Mouse (Mus musculus): Measurements from ENCODE around the gene Lrmda. TPM values are rescaled to one million over a fixed set of nuclear protein-coding genes. Genes with fewer than 3 reads are reported as not detected.

The Lrmda gene
- polyA plus RNA-seq (2015; fragmentation: Nextera tagmentation; extraction: Ambion mirVana): 0.52 and 1.2 TPM in 2 replicates

GRCm38 (mm10) chr14:22019252-22019948 is at the start of gene Lrmda:
Lrmda (plus strand) TSS chr14:22019712.
- Histone ChIP-seq H3K36me3 (no peaks in the 10 kb centered on the region), H3K9ac (peak within 1 kb of the TSS; percentile 67), H3K4me3 (peak within 1 kb of the TSS; percentile 42), H3K4me2 (peak within 1 kb of the TSS; percentile 78), H3K27ac (no peak within 1 kb of the TSS), H3K27me3 (peaks cover 34% of the 10 kb centered on the region), H3K4me1 (peaks cover 11% of the 10 kb centered on the region; the same call in 1 of the 2 replicates), H3K9me3 (no peaks in the 10 kb centered on the region)
- WGBS: 4% methylated on average over 33 of the region's 33 CpGs
- peak; percentile 62; the same call in 1 of the 2 replicates for ATAC-seq (ENCODE audit: insufficient number of reproducible peaks, insufficient read depth, low FRiP score, low TSS enrichment, low read depth)

GRCm38 (mm10) chr14:21981462-21981861 is 38.0 kb upstream of the Lrmda start:
- Histone ChIP-seq H3K4me1 (peaks cover 22% of the 10 kb centered on the region), H3K4me3 (peak overlapping the region; percentile 26), H3K36me3 (peaks cover 14% of the 10 kb centered on the region), H3K9ac (0 out of 2 replicates have a peak overlapping the region, but pooled peaks have one; percentile 12), H3K27ac (no peak overlapping the region; the same call in 1 of the 2 replicates), H3K4me2 (peak overlapping the region; percentile 77), H3K9me3 (peaks cover 3% of the 10 kb centered on the region; the same call in 1 of the 2 replicates), H3K27me3 (peaks cover 18% of the 10 kb centered on the region)
- ATAC-seq (ENCODE audit: insufficient number of reproducible peaks, insufficient read depth, low FRiP score, low TSS enrichment, low read depth): peak; percentile 76
- 2% methylated on average over 22 of the region's 22 CpGs for WGBS

- no peak for ATAC-seq (ENCODE audit: insufficient number of reproducible peaks, insufficient read depth, low FRiP score, low TSS enrichment, low read depth)
- peak overlapping the region; percentile 88 for H3K27ac ChIP-seq
- H3K9me3 ChIP-seq: no peaks in the 10 kb centered on the region
- H3K9ac ChIP-seq: peak overlapping the region; percentile 82
- peak overlapping the region; percentile 49 for H3K4me3 ChIP-seq
- H3K4me2 ChIP-seq: peak overlapping the region; percentile 77
- H3K36me3 ChIP-seq: peaks cover 14% of the 10 kb centered on the region
- WGBS: 18% methylated on average over 14 of the region's 14 CpGs
- H3K27me3 ChIP-seq: peaks cover 18% of the 10 kb centered on the region
- H3K4me1 ChIP-seq: peaks cover 22% of the 10 kb centered on the region
Measured at GRCm38 (mm10) chr14:21982096-21982591, 37.4 kb upstream of the Lrmda start.

DNA sequence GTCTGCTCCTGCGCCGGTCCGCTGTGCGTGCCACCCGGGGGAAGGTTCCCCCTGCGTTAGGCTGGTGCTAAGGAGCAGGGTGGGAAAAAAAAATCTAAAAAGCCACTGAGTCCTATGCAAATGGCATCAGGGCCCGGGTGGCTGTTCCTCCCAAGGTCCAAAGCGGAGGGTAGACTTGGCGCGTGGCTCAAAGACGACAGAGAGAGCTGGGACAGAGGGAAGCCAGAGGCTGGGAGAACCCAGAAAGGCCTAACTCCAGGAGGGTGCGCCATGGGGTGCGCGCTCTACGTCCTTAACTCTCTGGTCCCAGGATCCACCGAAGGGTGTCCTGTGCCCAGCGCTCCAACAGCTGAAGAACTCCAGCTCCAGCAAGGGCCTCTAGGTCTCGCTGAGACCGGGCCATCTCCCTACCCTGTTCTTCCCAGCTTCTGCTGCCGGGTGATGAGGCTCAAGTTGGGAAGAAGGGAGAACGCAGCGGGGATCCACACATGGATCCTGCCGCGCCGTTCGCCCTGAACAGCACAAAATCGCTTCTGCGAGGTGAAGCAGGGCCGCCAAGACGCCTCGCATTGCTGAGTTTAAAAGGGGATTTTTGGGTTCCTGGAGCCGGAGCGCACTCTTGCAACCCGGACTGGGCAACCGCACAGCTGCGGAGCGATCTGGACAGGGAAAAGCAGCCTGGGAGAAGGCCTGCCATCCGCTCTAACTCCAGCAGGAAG is 36.8 kb upstream of the Lrmda start:
- Histone ChIP-seq H3K9me3 (no peaks in the 10 kb centered on the region), H3K4me2 (peak overlapping the region; percentile 77), H3K27me3 (peaks cover 18% of the 10 kb centered on the region), H3K9ac (peak overlapping the region; percentile 82), H3K36me3 (peaks cover 14% of the 10 kb centered on the region), H3K4me1 (peaks cover 22% of the 10 kb centered on the region), H3K27ac (peak overlapping the region; percentile 88), H3K4me3 (peak overlapping the region; percentile 49)
- 4% methylated on average over 38 of the region's 38 CpGs for WGBS
- no peak for ATAC-seq (ENCODE audit: insufficient number of reproducible peaks, insufficient read depth, low FRiP score, low TSS enrichment, low read depth)

GRCm38 (mm10) chr14:21983311-21983949 is 36.1 kb upstream of the Lrmda start:
- Histone ChIP-seq H3K4me3 (peak overlapping the region; percentile 49), H3K27ac (peak overlapping the region; percentile 88), H3K36me3 (peaks cover 14% of the 10 kb centered on the region), H3K4me2 (peak overlapping the region; percentile 77), H3K9ac (peak overlapping the region; percentile 82), H3K27me3 (peaks cover 18% of the 10 kb centered on the region), H3K9me3 (no peaks in the 10 kb centered on the region), H3K4me1 (peaks cover 22% of the 10 kb centered on the region)
- WGBS: 2% methylated on average over 22 of the region's 22 CpGs
- ATAC-seq (ENCODE audit: insufficient number of reproducible peaks, insufficient read depth, low FRiP score, low TSS enrichment, low read depth): no peak

DNA sequence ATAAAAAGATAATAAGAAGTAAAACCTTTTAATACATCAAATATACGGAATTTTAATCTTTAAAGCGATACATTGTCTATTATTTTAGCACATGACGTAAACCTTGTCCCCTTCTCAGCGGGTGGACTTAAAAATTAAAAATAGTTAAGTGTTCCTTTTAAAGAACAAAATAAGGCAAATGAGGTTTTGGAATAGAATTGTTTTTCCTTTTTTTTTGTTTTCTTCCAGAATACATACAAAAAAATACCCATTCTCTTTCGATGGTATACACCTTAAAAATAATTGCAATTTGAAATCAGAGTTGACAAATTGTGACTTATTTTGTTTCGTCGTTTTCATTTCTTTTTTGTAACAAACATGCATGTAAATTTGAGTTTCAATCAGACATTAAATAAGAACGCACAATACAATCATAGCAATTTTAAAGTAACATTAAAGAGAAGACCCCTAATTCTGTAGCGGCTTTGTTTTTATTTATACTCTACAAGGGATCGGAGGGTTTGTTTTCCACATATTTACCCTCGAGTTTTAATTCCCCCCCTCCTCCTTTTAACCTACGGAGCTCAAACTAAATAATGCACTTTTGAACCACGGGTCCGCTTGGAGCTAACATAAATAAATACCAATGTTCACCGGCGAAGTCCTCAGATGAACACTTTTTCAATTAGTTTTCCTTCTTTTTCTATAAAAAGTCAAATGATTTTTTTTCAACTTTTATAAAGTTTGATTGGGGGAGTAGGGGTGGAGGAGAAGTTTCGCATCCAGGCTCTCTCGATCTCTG is 35.4 kb upstream of the Lrmda start:
- Histone ChIP-seq H3K4me2 (peak overlapping the region; percentile 77), H3K27ac (peak overlapping the region; percentile 98), H3K9me3 (no peaks in the 10 kb centered on the region), H3K4me3 (peak overlapping the region; percentile 83), H3K36me3 (peaks cover 14% of the 10 kb centered on the region), H3K27me3 (peaks cover 24% of the 10 kb centered on the region), H3K9ac (peak overlapping the region; percentile 97), H3K4me1 (peaks cover 29% of the 10 kb centered on the region)
- no peak for ATAC-seq (ENCODE audit: insufficient number of reproducible peaks, insufficient read depth, low FRiP score, low TSS enrichment, low read depth)
- WGBS: 6% methylated on average over 18 of the region's 18 CpGs

DNA sequence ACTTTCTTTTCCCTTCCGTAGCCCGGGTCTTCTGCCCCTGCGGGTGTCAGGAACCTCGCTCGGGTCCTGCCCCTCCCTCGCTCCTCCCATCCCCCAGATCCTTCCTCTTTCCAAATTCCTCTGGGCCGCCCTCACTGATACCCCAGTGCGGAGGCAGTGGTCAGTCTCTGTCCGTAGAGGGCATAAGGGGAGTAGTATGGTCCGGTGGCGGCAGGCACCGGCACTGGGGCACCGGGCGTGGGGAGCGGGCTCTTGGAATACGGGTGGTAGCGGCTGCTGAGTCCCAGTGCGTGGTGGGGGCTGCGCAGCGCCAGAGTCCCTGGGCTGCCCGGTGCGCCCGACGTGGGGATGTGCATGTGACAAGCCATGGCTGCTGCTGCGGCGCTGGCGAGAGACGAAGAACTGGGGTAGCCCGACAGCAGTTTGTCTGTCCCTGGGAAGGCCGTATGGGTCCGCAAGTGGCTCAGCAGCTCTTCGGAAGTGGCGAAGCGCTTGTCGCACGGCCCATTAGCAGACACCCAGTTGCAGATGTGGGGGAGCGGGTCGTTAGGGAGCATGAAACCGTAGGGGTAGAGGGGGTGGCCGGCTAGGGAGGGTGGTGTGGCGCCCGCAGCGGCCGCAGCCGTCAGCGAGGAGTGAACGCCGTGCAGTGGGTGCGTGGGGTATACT is 34.6 kb upstream of the Lrmda start:
- Histone ChIP-seq H3K9me3 (no peaks in the 10 kb centered on the region), H3K4me2 (peak overlapping the region; percentile 77), H3K4me3 (peak overlapping the region; percentile 83), H3K27ac (peak overlapping the region; percentile 98), H3K27me3 (peaks cover 32% of the 10 kb centered on the region), H3K9ac (peak overlapping the region; percentile 97), H3K36me3 (peaks cover 14% of the 10 kb centered on the region), H3K4me1 (peaks cover 36% of the 10 kb centered on the region)
- ATAC-seq (ENCODE audit: insufficient number of reproducible peaks, insufficient read depth, low FRiP score, low TSS enrichment, low read depth): no peak
- 2% methylated on average over 49 of the region's 49 CpGs for WGBS

DNA sequence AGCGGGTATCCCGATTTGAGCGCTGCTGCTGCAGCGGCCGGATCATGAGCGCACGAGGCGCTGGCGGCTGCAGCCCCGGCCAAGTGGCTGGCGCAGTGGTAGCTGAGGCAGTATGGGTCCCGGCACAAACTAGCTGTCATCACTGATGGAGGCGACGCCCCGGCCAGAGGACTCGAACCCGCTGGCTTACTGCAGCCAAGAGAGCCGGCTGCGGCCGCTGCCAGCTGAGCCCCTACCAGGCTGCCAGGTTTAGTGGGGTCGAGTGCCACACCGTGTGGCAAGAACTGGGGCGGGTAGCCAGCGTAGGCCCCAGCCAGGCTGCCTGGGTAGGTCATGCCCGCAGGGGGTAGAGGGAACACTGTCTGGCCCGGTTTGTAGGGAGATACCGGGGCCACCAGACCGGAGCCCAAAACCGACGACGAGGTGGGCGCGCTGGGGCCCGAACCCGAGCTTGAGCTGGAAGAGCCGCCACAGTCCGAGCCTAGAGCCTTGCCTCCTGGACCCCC is 34.0 kb upstream of the Lrmda start:
- Histone ChIP-seq H3K27me3 (peaks cover 38% of the 10 kb centered on the region), H3K27ac (peak overlapping the region; percentile 98), H3K4me2 (peak overlapping the region; percentile 77), H3K9me3 (no peaks in the 10 kb centered on the region), H3K4me1 (peaks cover 39% of the 10 kb centered on the region), H3K36me3 (peaks cover 14% of the 10 kb centered on the region), H3K4me3 (peak overlapping the region; percentile 83), H3K9ac (peak overlapping the region; percentile 97)
- ATAC-seq (ENCODE audit: insufficient number of reproducible peaks, insufficient read depth, low FRiP score, low TSS enrichment, low read depth): no peak
- 1% methylated on average over 37 of the region's 37 CpGs for WGBS

DNA sequence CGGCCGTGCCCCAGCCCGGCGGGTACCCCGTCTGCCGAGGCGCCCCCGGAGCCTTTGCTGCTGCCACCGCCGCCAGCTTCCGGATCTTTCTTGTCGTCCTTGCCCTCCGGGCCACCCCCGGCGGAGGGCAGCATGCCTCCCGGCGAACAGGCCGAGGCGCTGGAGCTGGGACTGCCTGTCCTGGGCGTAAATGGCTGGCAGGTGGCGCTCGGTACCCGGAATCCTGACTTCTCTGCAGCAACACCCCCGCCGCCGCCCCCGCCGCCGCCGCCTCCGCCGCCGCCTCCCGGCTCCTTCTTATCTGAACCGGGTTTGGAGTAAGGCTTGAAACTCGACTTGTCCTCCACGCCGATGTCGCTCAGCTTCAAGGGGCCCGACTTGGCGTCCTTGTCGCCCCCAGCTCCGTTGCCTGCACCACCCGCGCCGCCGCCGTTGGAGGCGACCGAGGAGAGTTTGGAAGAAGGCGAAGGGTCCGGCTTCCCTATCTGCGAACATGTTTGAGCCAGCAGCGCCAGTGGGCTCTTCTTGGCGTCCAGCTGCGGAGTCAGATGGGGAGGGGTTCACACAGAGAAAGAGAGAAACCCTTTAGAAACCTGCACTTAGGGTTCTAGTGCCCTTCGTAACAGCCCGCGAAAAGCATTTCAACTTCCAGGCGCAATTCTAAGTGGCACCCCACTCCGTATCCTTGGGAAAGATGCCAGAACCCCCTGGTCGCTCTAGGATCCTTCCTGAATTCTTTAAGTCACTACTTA is 33.4 kb upstream of the Lrmda start:
- H3K4me3 ChIP-seq: peak overlapping the region; percentile 83
- peaks cover 43% of the 10 kb centered on the region for H3K27me3 ChIP-seq
- no peaks in the 10 kb centered on the region for H3K9me3 ChIP-seq
- peaks cover 14% of the 10 kb centered on the region for H3K36me3 ChIP-seq
- ATAC-seq (ENCODE audit: insufficient number of reproducible peaks, insufficient read depth, low FRiP score, low TSS enrichment, low read depth): no peak
- WGBS: 1% methylated on average over 60 of the region's 62 CpGs
- peaks cover 43% of the 10 kb centered on the region for H3K4me1 ChIP-seq
- peak overlapping the region; percentile 98 for H3K27ac ChIP-seq
- peak overlapping the region; percentile 77 for H3K4me2 ChIP-seq
- peak overlapping the region; percentile 97 for H3K9ac ChIP-seq

Data from embryonic facial prominence, embryonic 13.5 days (tissue).